8 mouse cellular contexts compared by ENCODE assay signal in genomic region chr6:127034760-127035159, GRCm38 (mm10). TPM values are rescaled to one million over a fixed set of nuclear protein-coding genes. Genes with fewer than 3 reads are reported as not detected.
DNase-seq lines count a peak whose midpoint lies in the region; ATAC-seq and TF ChIP-seq lines count a peak whose summit lies in the region.

No protein-coding gene starts in this region.

- no peaks in the 10 kb centered on the region for H3K9me3 ChIP-seq in kidney, postnatal 0 days (replicated peaks; ENCODE audit: low read length)
- no peaks in the 10 kb centered on the region for H3K9me3 ChIP-seq in forebrain, embryonic 16.5 days (ENCODE audit: control insufficient read depth, low read length)
- no peaks in the 10 kb centered on the region for H3K9me3 ChIP-seq in limb, embryonic 14.5 days (ENCODE audit: control insufficient read depth, low read length)

- peak overlapping the region; percentile 35; the same call in 1 of the 2 replicates for H3K4me2 ChIP-seq in kidney, postnatal 0 days (ENCODE audit: low read length)
- H3K4me2 ChIP-seq in forebrain, embryonic 16.5 days (ENCODE audit: low read length), result peak overlapping the region; percentile 28; the same call in 1 of the 2 replicates
- peak overlapping the region; percentile 33 for H3K4me2 ChIP-seq in limb, embryonic 14.5 days (replicated peaks; ENCODE audit: low read depth, low read length, severe bottlenecking)

- no peak overlapping the region for H3K4me3 ChIP-seq in kidney, postnatal 0 days (replicated peaks; ENCODE audit: low read depth, low read length)
- 0 out of 2 replicates have a peak overlapping the region, but pooled peaks have one; percentile 7 for H3K4me3 ChIP-seq in forebrain, embryonic 16.5 days (replicated peaks; ENCODE audit: low read length)
- peak overlapping the region; percentile 13 for H3K4me3 ChIP-seq in limb, embryonic 14.5 days (replicated peaks; ENCODE audit: low read length)

- no peaks in the 10 kb centered on the region for H3K4me1 ChIP-seq in kidney, postnatal 0 days (replicated peaks; ENCODE audit: insufficient read depth, low read length)
- no peaks in the 10 kb centered on the region for H3K4me1 ChIP-seq in forebrain, embryonic 16.5 days (replicated peaks; ENCODE audit: control insufficient read depth, insufficient read depth, low read length)
- no peaks in the 10 kb centered on the region for H3K4me1 ChIP-seq in limb, embryonic 14.5 days (ENCODE audit: control insufficient read depth, insufficient read depth, low read length)

- WGBS in kidney, postnatal 0 days, result 32% methylated on average over 10 of the region's 10 CpGs
- WGBS in forebrain, embryonic 16.5 days, result 39% methylated on average over 10 of the region's 10 CpGs
- WGBS in limb, embryonic 14.5 days, result 40% methylated on average over 10 of the region's 10 CpGs

- 0 out of 2 replicates have a peak, but pooled peaks have one; percentile 59 for ATAC-seq in kidney, postnatal 0 days (replicated peaks; ENCODE audit: low FRiP score, low read depth)
- no peak for ATAC-seq in forebrain, embryonic 16.5 days
- ATAC-seq in limb, embryonic 14.5 days (ENCODE audit: low FRiP score, low read depth), result peak; percentile 67; the same call in 1 of the 2 replicates

- peak; percentile 77 for TF ChIP-seq CTCF in kidney, postnatal 0 days (IDR thresholded peaks at IDR 0.05; ENCODE audit: low read depth)

- peak; percentile 80 for DNase-seq in kidney, postnatal 0 days (ENCODE audit: low spot score)
- no peak for DNase-seq in kidney, adult 11 months
- DNase-seq in T-cell, adult 2 months (ENCODE audit: low spot score), result peak; percentile 24
- DNase-seq in limb, embryonic 14.5 days (ENCODE audit: low spot score), result peak; percentile 43
- DNase-seq in naive thymus-derived CD4-positive, alpha-beta T cell, adult 2 months (ENCODE audit: low read depth), result peak; percentile 58
- no peak for DNase-seq in frontal cortex, postnatal 14 days (ENCODE audit: low spot score in 2 of 2)
- no peak for DNase-seq in left cerebral cortex, adult 8-10 months (ENCODE audit: low spot score in 2 of 2)

- no peak for TF ChIP-seq POLR2A in limb, embryonic 14.5 days (IDR thresholded peaks at IDR 0.05; ENCODE audit: borderline replicate concordance, extremely low read depth, insufficient read depth, insufficient read length)

- H3K27ac ChIP-seq in kidney, postnatal 0 days, result no peak overlapping the region
- no peak overlapping the region for H3K27ac ChIP-seq in forebrain, embryonic 16.5 days (ENCODE audit: low read length)
- H3K27ac ChIP-seq in limb, embryonic 14.5 days (replicated peaks; ENCODE audit: low read depth, low read length), result no peak overlapping the region

- H3K27me3 ChIP-seq in kidney, postnatal 0 days (ENCODE audit: insufficient read depth, low read length), result no peaks in the 10 kb centered on the region
- H3K27me3 ChIP-seq in forebrain, embryonic 16.5 days (replicated peaks; ENCODE audit: control insufficient read depth, insufficient read depth, low read length), result no peaks in the 10 kb centered on the region
- no peaks in the 10 kb centered on the region for H3K27me3 ChIP-seq in limb, embryonic 14.5 days (ENCODE audit: control insufficient read depth, insufficient read depth, low read length)

- no peak overlapping the region for H3K9ac ChIP-seq in kidney, postnatal 0 days (ENCODE audit: low read depth, low read length)
- no peak overlapping the region for H3K9ac ChIP-seq in forebrain, embryonic 16.5 days (replicated peaks; ENCODE audit: low read depth, low read length)
- H3K9ac ChIP-seq in limb, embryonic 14.5 days (ENCODE audit: low read depth, low read length, severe bottlenecking), result peak overlapping the region; percentile 18; the same call in 1 of the 2 replicates

- no peaks in the 10 kb centered on the region for H3K36me3 ChIP-seq in kidney, postnatal 0 days (ENCODE audit: insufficient read depth, low read length)
- H3K36me3 ChIP-seq in forebrain, embryonic 16.5 days (ENCODE audit: control insufficient read depth, insufficient read depth), result no peaks in the 10 kb centered on the region
- H3K36me3 ChIP-seq in limb, embryonic 14.5 days (ENCODE audit: control insufficient read depth, insufficient read depth, low read length), result no peaks in the 10 kb centered on the region

RNA-seq across cellular contexts. Expression of gene Fgf6, which starts 19.4 kb away (rescaled TPM):
- polyA plus RNA-seq in kidney, postnatal 0 days (2015; fragmentation: Nextera tagmentation; extraction: Ambion mirVana), result not detected in 2 replicates
- not detected in 2 replicates for polyA plus RNA-seq in forebrain, embryonic 16.5 days (2015; fragmentation: Nextera tagmentation; extraction: Ambion mirVana)
- polyA plus RNA-seq in limb, embryonic 14.5 days (2012; rRNA removed), result 2.8 and 2.9 TPM in 2 replicates
- 2.3 and 2.5 TPM in 2 replicates for polyA plus RNA-seq in limb, embryonic 14.5 days (2014; fragmentation: Nextera tagmentation; extraction: Ambion mirVana)
- under 1 TPM in 1 of 4 experiments, not detected in 3; 0.11 TPM for total RNA-seq in left cerebral cortex, adult 8-10 months (2022)

RNA-seq across cellular contexts. Expression of gene Fgf23, which starts 37.9 kb away (rescaled TPM):
- polyA plus RNA-seq in kidney, postnatal 0 days (2015; fragmentation: Nextera tagmentation; extraction: Ambion mirVana), result not detected in 2 replicates
- polyA plus RNA-seq in forebrain, embryonic 16.5 days (2015; fragmentation: Nextera tagmentation; extraction: Ambion mirVana), result 0.19 TPM in 1 of 2 replicates, not detected in the other
- polyA plus RNA-seq in limb, embryonic 14.5 days (2012; rRNA removed), result 0.17 and 0.24 TPM in 2 replicates
- not detected in 2 replicates for polyA plus RNA-seq in limb, embryonic 14.5 days (2014; fragmentation: Nextera tagmentation; extraction: Ambion mirVana)
- total RNA-seq in left cerebral cortex, adult 8-10 months (2022), result under 1 TPM in 3 of 4 experiments, not detected in 1; 0.39 to 0.84 (median 0.71) TPM

Comparison
In these comparisons a context has a peak if more than half of its experiments do, and no peak if none do; other contexts are left out.
1. DNase-seq: peak in kidney, postnatal 0 days (single experiment), T-cell, adult 2 months (single experiment), limb, embryonic 14.5 days (single experiment) and naive thymus-derived CD4-positive, alpha-beta T cell, adult 2 months (single experiment); none in kidney, adult 11 months (single experiment), frontal cortex, postnatal 14 days (0 of 2) and left cerebral cortex, adult 8-10 months (0 of 2).
2. Peak in every context shown above with its lines, with median percentiles within 50 percentile points of each other: H3K4me2 ChIP-seq.